Mouse (Mus musculus): Measurements from ENCODE around the gene Trim26.
"Not testable (repeated sequence)": the region's sequence is repeated elsewhere in the genome, so short reads cannot be mapped to it uniquely, and the experiment has no call there.

The Trim26 gene

GRCm38 (mm10) chr17:36851200-36851599 is 14.3 kb downstream of the Trim26 start:
- no peak for DNase-seq (ENCODE audit: extremely low spot score, low read depth, low spot score)

DNA sequence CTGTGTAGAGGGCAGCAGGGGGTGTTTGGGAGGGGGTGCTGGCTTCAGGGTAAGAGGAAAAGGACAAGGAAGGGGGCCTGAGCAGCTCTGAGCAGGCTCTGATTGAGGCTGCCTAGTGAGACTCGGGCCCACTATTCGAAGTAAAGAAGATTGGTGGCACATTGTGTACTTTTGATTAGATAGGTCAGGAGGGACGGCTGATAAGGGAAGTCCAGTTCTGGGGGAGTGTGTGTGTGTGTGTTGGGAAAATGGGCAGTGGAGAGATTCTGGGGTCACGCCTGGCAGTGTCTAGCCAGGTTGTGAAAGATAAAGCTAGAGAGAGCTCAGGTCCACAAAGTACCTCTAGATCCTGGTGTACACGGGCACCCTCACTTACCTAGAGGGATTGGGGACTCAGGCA is 14.7 kb downstream of the Trim26 start:
- DNase-seq (ENCODE audit: extremely low spot score, low read depth, low spot score), result no peak

DNA sequence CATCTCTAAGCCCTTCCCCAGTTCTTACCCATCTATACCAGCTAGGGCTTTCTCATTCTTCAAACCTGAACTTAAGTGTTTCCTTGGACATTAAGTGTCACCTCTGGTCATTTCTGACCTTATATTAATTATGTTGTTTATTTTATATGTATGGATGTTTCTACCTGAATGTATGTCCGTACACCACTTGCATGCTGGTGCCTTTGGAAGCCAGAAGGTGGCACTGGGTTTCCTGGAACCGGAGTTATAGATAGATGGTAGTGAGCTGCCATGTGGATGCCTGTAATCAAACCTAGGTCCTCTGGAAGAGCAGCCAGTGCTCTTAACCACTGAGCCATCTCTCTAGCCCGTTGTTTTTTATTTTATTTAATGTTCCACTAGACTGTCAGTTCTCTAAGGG is 18.6 kb downstream of the Trim26 start:
- DNase-seq (ENCODE audit: extremely low spot score, low read depth, low spot score), result no peak

GRCm38 (mm10) chr17:36856236-36856635 is 19.3 kb downstream of the Trim26 start:
- DNase-seq (ENCODE audit: extremely low spot score, low read depth, low spot score), result no peak

DNA sequence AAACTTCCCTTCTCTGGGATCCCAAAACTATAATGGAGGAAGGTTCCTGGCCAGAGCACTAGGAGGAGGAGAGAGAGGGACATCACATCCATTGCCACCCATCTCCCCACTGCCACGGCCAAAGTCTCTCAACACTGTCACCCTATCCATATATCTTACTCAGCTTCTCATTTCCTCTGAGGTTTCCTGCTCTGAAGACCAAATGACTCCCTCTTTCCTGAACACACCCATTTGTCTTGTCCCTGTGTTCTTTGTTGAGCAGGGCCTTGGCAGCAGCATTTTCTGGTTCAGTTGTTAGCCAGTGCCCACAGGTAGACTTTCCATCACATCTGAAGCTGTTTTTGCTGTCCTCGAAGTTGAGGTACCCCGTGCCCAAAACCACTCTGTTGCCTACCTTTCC is 21.2 kb downstream of the Trim26 start:
- DNase-seq (ENCODE audit: extremely low spot score, low read depth, low spot score), result no peak

DNA sequence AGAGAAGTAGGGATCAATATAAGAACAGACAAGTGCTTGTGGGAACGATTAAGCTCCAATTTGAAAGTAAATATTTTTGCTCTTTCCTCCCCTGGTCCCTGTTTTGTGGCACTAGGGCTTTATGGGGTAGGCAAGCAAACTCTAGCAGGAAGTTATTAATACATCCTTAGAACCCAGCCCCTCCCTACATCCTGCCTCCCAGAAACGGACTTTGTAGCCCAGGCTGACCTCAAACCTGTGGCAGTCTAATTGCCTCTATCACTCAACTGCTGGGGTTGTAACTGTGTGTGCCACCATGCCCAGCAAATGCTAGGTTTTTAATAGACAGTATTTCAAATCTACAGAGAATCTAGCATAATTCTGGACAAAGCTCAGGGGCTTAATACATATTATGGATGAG is 24.7 kb downstream of the Trim26 start:
- no peak for DNase-seq (ENCODE audit: extremely low spot score, low read depth, low spot score)

DNA sequence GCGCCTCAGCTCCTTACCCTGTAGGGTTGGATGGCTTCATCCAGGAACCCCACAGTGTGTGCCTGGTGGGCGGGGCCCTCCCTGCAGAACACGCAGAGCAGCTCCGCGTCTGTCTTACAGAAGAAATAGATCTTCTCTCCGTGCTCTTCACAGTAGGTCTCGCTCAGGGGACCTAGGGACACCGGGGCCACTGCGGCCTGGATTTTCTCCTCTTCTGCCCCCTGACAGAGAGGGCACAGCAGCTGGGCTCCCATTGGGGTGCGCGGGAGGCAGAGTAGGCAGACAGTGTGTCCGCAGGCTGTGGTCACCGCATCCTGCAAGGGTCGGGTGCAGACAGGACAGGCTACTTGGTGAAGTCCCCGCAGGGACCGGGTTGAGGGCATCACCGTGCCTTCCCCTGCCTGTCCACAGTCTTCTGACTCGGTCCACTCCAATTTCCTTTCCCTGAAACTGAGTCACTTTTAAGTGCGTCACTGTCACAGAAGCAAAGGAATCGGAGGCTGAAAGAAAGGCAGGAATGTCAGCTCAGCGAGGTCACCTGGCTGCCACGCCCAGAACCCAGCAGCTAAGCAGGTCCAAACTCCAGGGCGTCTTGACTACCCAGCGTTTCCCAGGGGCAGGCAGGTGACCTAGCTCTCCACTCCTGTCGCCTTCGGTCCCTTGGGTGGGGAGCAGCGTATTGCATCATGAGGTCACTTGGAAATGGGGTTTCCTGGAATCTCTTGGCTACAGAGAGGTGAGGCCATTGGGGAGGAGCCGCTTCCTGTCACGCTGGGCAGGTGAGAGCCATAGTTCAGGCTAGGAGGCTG is 30.0 kb downstream of the Trim26 start, which contains the start of gene Trim15:
TSS of gene Trim15 (minus strand) at position 492 of the 809 bp plus-strand sequence.
- no peak for DNase-seq (ENCODE audit: extremely low spot score, low read depth, low spot score)

DNA sequence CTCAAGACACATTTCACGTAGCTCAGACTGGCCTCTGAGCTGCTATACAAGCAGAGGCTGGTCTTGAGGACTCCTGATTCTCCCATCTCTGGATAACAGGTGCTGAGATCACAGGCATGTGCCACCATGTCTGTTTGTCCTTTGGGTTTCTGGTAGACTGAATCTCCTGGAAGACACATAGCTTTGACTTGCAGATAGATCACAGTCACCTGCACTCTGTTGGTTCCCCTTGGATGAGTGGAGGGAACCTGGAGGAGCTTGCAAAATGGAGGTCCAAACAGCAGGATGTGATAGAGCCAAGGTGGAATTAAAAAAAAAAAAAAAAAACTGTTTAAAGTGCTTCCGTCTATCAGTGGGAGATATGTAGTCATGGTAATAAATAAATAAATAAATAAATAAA is 31.9 kb downstream of the Trim26 start:
- no peak for DNase-seq (ENCODE audit: extremely low spot score, low read depth, low spot score)

GRCm38 (mm10) chr17:36869284-36869954 is 32.5 kb downstream of the Trim26 start, which contains the start of gene Trim10:
TSS of gene Trim10 (plus strand) at chr17:36869574.
- DNase-seq (ENCODE audit: extremely low spot score, low read depth, low spot score), result no peak

DNA sequence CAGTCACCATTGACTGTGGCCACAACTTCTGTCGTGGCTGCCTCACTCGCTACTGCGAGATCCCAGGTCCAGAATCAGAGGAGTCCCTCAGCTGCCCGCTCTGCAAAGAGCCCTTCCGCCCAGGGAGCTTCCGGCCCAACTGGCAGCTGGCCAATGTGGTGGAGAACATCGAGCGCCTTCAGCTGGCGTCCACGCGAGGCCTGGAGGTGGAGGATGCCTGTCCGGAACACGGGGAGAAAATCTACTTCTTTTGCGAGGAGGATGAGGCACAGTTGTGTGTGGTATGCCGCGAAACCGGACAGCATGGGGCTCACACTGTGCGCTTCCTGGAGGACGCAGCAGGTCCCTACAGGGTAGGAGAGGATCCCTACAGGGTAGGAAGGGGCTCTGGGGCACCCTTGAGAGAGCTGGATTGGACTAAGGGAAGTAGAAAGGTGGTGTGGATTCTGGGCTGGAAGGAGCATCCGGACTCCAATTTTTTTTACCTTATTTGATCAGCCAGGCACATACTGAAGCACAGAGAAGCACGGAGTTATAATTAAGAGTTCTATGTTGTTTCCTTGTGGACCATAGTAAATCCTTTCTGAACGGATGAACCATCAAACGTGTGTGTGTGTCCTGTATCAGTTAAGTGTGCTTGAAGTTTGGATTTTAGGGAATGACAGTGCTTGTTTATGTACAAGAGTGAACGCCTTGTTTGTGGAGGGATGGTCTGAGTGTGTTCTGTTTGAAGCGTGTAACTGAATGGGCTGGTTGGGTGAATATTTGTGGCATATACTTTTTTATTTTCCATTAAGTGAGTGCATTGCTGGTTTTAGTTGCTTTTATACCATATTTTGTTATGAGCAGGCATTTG is 33.2 kb downstream of the Trim26 start:
- no peak for DNase-seq (ENCODE audit: extremely low spot score, low read depth, low spot score)

DNA sequence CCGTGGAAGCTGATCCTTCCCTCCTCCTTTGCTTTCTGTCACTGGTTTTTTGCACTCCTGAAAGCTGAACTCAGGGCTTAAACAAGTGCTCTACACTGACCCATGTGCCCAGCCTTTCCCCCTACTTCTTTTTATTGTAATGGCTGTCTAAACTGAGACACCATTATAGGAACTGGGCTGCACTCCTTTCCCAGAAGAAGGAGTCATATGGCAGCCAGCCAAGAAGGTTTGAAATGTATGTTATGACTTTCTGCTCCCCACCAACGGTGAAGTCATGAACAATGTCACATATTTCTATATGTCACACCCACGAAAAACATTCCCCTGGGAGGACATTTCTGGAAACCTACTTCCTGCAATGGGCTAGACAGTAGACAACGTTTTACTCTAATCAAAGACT is 37.7 kb downstream of the Trim26 start:
- no peak for DNase-seq (ENCODE audit: extremely low spot score, low read depth, low spot score)

- no peak for DNase-seq (ENCODE audit: extremely low spot score, low read depth, low spot score)
These were observed 46.4 kb downstream of the Trim26 start for GRCm38 (mm10) chr17:36883350-36883749.

GRCm38 (mm10) chr17:36885132-36885790 is 48.3 kb downstream of the Trim26 start:
- no peak for DNase-seq (ENCODE audit: extremely low spot score, low read depth, low spot score)

GRCm38 (mm10) chr17:36890073-36890903 is 53.4 kb downstream of the Trim26 start, which contains the start of gene Trim40:
TSS of gene Trim40 (minus strand) at chr17:36890123.
- no peak for DNase-seq (ENCODE audit: extremely low spot score, low read depth, low spot score)

DNA sequence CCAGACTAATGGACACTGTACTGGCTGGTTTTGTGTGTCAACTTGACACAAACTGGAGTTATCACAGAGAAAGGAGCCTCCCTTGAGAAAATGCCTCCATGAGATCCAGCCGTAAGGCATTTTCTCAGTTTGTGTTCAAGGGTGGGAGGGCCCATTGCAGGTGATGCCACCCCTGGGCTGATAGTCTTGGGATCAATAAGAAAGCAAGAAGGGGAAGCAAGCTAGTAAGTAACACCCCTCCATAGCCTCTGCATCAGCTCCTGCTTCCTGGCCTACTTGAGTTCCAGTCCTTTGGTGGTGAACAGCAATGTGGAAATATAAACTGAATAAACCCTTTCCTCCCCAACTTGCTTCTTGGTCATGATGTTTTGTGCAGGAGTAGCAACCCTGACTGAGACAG is 54.6 kb downstream of the Trim26 start:
- DNase-seq (ENCODE audit: extremely low spot score, low read depth, low spot score), result not testable (repeated sequence)

DNA sequence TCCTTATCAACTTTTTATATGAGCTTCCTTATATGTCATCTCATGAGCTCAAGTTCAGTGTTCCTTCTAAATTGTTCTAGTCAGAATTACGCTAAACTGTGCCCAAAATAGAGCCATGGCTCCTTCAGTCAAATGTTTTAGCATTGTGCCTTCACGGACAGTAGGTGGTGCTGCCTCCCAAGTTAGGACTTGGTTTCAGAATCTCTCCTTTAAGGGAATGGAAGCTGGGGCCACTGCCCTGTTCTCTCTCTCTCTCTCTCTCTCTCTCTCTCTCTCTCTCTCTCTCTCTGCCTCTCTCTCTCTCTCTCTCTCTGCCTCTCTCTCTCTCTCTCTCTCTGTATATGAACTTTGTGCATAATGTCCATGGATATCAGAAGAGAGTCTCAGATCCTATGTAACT is 55.4 kb downstream of the Trim26 start:
- DNase-seq (ENCODE audit: extremely low spot score, low read depth, low spot score), result no peak

DNA sequence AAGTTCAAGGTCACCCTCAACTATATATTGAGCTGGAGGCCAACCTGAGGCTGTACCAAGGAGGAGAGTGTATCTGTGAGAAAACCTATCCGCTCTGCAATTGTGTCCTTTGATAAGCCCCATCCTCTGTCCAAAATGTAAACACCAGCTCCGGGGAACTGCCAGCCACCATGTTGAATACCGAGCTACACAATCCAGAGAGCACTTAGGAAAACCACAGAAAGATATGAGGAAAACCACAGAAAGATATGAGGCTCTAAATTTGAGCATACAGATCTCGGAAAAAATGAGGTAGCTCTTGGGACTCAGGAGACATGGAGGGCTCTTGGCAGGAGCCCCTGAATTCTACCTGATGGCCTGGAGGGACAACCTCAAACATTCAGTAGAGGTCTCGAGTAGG is 56.5 kb downstream of the Trim26 start:
- no peak for DNase-seq (ENCODE audit: extremely low spot score, low read depth, low spot score)

- peak; percentile 28 for DNase-seq (ENCODE audit: extremely low spot score, low read depth, low spot score)
These were observed 59.6 kb downstream of the Trim26 start for GRCm38 (mm10) chr17:36896583-36896982.

- no peak for DNase-seq (ENCODE audit: extremely low spot score, low read depth, low spot score)
These were observed 60.1 kb downstream of the Trim26 start for GRCm38 (mm10) chr17:36897065-36897464.
